Mouse (Mus musculus): Measurements from ENCODE around the gene Zc3h7a. TPM values are rescaled to one million over a fixed set of nuclear protein-coding genes. Genes with fewer than 3 reads are reported as not detected.

Gene Zc3h7a
- polyA plus RNA-seq, 1 experiment from 2014 or later, result 106 TPM

- Histone ChIP-seq H3K36me3 (replicated peaks) (peaks cover 42% of the 10 kb centered on the region), H3K27me3 (no peaks in the 10 kb centered on the region), H3K9me3 (no peaks in the 10 kb centered on the region), H3K27ac (no peak overlapping the region), H3K4me2 (no peak overlapping the region), H3K4me1 (peaks cover 12% of the 10 kb centered on the region; the same call in 1 of the 2 replicates), H3K9ac (no peak overlapping the region), H3K4me3 (replicated peaks) (no peak overlapping the region)
- ATAC-seq (ENCODE audit: low FRiP score), result no peak
- WGBS, result 83% methylated on average over 10 of the region's 10 CpGs
Observed at GRCm38 (mm10) chr16:11090836-11091570, 85.2 kb downstream of the Zc3h7a start.

- no peaks in the 10 kb centered on the region for H3K27me3 ChIP-seq
- WGBS, result 29% methylated on average over 5 of the region's 5 CpGs
- H3K36me3 ChIP-seq (replicated peaks), result peaks cover 59% of the 10 kb centered on the region
- peak overlapping the region; percentile 61 for H3K27ac ChIP-seq
- no peaks in the 10 kb centered on the region for H3K9me3 ChIP-seq
- peaks cover 12% of the 10 kb centered on the region; the same call in 1 of the 2 replicates for H3K4me1 ChIP-seq
- H3K4me2 ChIP-seq, result no peak overlapping the region
- ATAC-seq (ENCODE audit: low FRiP score), result peak; percentile 66; the same call in 1 of the 2 replicates
- no peak overlapping the region for H3K9ac ChIP-seq
- H3K4me3 ChIP-seq (replicated peaks), result no peak overlapping the region
Observed at GRCm38 (mm10) chr16:11086856-11087588, 89.2 kb downstream of the Zc3h7a start.

Small RNAs within 50 kb of the gene (microRNA-seq; reads per million reads assigned to microRNA genes)
- gene Gm23935, result 166 reads per million, percentile 55 among the genes with 10 or more reads in this experiment

Other genes with a start within 250 kb of the Zc3h7a start
- 102 and 104 TPM in 2 replicates for gene Snn, start 115.4 kb downstream of the Zc3h7a start, polyA plus RNA-seq (2016; fragmentation: Nextera tagmentation; extraction: Ambion mirVana)
- gene Litaf, start 110.2 kb downstream of the Zc3h7a start, polyA plus RNA-seq (2016; fragmentation: Nextera tagmentation; extraction: Ambion mirVana), result 50.7 and 53.6 TPM in 2 replicates
- 28.3 and 30.9 TPM in 2 replicates for gene Txndc11, start 41.7 kb downstream of the Zc3h7a start, polyA plus RNA-seq (2016; fragmentation: Nextera tagmentation; extraction: Ambion mirVana)
- gene Rsl1d1, start 26.9 kb upstream of the Zc3h7a start, polyA plus RNA-seq (2016; fragmentation: Nextera tagmentation; extraction: Ambion mirVana), result 220 and 228 TPM in 2 replicates
- gene Gspt1, start 77.9 kb upstream of the Zc3h7a start, polyA plus RNA-seq (2016; fragmentation: Nextera tagmentation; extraction: Ambion mirVana), result 103 and 104 TPM in 2 replicates
- gene Tnfrsf17, start 137.4 kb upstream of the Zc3h7a start, polyA plus RNA-seq (2016; fragmentation: Nextera tagmentation; extraction: Ambion mirVana), result not detected in 2 replicates
- gene Snx29, start 146.5 kb upstream of the Zc3h7a start, polyA plus RNA-seq (2016; fragmentation: Nextera tagmentation; extraction: Ambion mirVana), result 12.8 and 16.4 TPM in 2 replicates